Mouse (Mus musculus) ES-Bruce4 (cell line): ENCODE results near the gene Il4ra.

Source experiments
- CTCF ChIP-seq: IDR thresholded peaks from one replicate; pipeline ENCODE4 v1.8.1; 2011; ENCODE audit warnings: low read depth, low read length
- POLR2A ChIP-seq: IDR thresholded peaks from one replicate; pipeline ENCODE4 v1.8.1; 2011; ENCODE audit warnings: low read length; ENCODE audit not compliant: insufficient read depth

GRCm38 (mm10) chr7:125511852-125512251, 40.1 kb upstream of the Il4ra start:
- TF ChIP-seq CTCF (no peak), POLR2A (no peak)
